Mouse (Mus musculus): ENCODE measurements at regions not wholly inside any gene's neighbourhood (a gene's known extent, or its start where the extent isn't known, plus 50 kb on each side); places are given as distances from the start of the nearest gene placed in this dataset.
A peak's percentile ranks its signal among the peaks of the same experiment; 100 is the strongest.

DNA sequence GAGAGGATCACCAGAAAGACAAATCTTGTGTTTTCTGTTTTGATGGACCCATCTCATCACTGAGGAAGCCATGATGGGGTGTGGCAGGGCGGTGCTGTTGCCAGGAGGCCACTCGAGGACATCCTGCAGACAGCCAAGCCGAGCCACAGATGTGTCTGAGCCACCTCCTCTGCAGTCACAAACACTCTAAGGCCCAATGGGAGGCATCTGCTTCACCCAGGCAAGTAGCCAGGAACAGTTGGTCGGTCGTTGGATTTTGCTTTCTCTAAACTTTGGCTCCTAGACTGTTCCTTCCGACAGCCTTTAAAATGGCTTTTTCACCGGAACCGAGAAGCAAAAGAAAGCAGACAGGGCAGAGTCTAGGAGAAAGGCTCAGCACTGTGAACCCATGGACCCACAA, 90.5 kb downstream of the Gas1 start:
- no peaks in the 10 kb centered on the region for H3K36me3 ChIP-seq (replicated peaks)
- H3K4me1 ChIP-seq: peaks cover 17% of the 10 kb centered on the region
- 0 out of 2 replicates have a peak, but pooled peaks cover 16% of the 10 kb centered on the region for H3K27me3 ChIP-seq
- no peak overlapping the region for H3K27ac ChIP-seq
- H3K9me3 ChIP-seq: 0 out of 2 replicates have a peak, but pooled peaks cover 4% of the 10 kb centered on the region
- no peak overlapping the region for H3K9ac ChIP-seq
- H3K4me2 ChIP-seq: no peak overlapping the region
- ATAC-seq (ENCODE audit: low FRiP score): no peak
- H3K4me3 ChIP-seq (replicated peaks): no peak overlapping the region
- WGBS: 84% methylated on average over 8 of the region's 8 CpGs

DNA sequence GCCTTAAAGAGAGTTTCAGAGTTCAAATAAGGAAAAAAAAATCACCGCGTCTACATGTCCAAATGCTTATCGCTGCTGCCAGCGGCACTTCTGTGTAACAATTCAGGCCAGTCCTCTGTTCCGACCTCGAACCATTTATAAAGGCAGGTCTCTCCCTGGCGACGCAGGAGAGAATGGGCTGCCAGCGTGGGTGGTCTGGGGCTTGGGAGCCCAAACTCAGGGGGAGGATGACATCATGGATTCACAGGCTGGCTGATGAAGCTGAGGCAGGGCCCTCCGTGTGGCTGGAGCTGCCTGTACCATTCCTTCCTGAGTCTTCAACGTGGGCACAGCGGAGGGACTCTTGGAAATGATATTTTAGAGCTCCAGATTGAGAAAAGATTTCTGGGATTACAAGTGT, 92.2 kb downstream of the Gas1 start:
- ATAC-seq (ENCODE audit: low FRiP score): peak; percentile 84
- Histone ChIP-seq H3K4me2 (peak overlapping the region; percentile 40), H3K4me3 (replicated peaks) (no peak overlapping the region), H3K9ac (no peak overlapping the region), H3K36me3 (replicated peaks) (no peaks in the 10 kb centered on the region), H3K4me1 (peaks cover 17% of the 10 kb centered on the region), H3K27me3 (0 out of 2 replicates have a peak, but pooled peaks cover 16% of the 10 kb centered on the region), H3K27ac (0 out of 2 replicates have a peak overlapping the region, but pooled peaks have one; percentile 32), H3K9me3 (no peaks in the 10 kb centered on the region)
- 7% methylated on average over 12 of the region's 12 CpGs for WGBS

DNA sequence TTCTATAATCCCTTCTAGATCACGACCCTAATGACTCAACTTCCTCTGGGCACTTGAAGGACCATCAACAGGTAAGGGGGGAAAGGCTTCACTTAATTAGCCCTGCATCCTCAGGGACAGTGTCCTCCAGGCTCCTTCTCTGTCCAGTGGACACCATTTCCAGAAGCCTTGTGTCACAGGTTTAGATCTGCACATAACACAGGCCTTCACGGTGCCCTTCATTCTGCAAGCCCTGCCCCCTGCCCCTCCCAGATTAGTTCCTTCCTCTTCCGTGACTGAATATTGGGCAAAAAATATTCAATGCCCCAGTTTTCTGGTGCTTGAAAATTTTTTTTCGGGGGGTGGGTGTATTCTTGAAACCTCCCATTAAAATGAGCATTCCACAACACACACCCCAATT, 92.9 kb downstream of the Gas1 start:
- Histone ChIP-seq H3K36me3 (replicated peaks) (no peaks in the 10 kb centered on the region), H3K4me3 (replicated peaks) (no peak overlapping the region), H3K4me2 (no peak overlapping the region), H3K4me1 (peaks cover 17% of the 10 kb centered on the region), H3K9me3 (no peaks in the 10 kb centered on the region), H3K27me3 (0 out of 2 replicates have a peak, but pooled peaks cover 16% of the 10 kb centered on the region), H3K27ac (no peak overlapping the region), H3K9ac (no peak overlapping the region)
- 64% methylated on average over 4 of the region's 4 CpGs for WGBS
- no peak for ATAC-seq (ENCODE audit: low FRiP score)

DNA sequence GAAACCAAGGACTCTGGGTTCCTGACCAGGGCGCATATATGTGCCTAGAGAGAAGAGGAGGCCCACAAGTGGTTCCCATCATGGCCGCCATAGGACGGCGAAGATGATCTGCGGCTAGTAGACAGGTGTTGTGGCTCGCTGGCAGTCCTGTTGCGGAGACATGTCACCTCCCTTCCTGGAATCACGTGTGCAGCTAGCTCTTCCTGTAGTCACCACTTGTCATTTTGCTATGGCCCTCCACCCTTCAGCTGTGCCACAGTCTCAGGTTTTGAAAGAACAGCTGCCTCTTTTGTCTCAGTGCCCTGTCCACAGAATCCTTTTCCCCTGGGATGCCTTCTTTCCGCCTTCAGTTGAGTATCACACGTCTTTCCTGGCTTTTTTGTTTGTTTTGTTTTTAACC, 97.1 kb downstream of the Gas1 start:
- WGBS: 83% methylated on average over 10 of the region's 10 CpGs
- ATAC-seq (ENCODE audit: low FRiP score): no peak
- Histone ChIP-seq H3K4me2 (no peak overlapping the region), H3K4me1 (peaks cover 16% of the 10 kb centered on the region), H3K36me3 (replicated peaks) (no peaks in the 10 kb centered on the region), H3K27ac (no peak overlapping the region), H3K27me3 (0 out of 2 replicates have a peak, but pooled peaks cover 8% of the 10 kb centered on the region), H3K9ac (no peak overlapping the region), H3K9me3 (no peaks in the 10 kb centered on the region), H3K4me3 (replicated peaks) (no peak overlapping the region)

DNA sequence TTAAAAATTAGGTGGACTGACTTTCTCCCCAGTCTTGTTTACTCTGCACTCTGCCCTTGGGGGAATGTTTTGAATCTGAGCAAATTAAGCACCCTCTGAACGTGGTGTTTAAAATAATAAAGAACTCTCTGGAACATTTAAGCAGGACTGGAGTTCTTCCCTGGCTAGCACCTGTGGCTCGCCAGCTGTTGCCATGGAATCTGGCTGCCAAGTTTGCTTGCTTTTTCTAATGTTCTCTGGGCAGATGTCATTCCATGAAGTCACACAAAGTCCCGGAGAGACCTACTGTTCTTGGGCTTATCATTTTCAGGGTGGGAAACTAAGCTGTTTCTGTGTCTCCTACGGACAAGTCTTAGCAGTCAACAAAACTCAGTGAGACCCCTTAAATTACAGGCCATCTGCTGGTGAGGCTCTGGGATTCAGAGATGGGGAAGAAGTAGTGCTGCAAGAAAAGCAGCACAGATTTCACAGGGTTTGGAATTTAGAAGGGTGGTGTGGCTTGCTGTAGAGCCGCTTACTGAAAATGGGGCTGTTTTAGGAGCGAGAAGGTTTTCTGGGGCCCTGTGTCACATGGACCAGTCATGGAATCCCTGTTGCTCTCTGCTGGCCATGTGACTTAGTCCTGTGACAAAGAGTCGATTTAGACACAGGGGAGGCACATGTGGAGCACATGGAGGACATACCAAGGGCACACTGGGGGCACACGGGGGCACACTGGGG, 98.7 kb downstream of the Gas1 start:
- no peak overlapping the region for H3K4me2 ChIP-seq
- no peaks in the 10 kb centered on the region for H3K36me3 ChIP-seq (replicated peaks)
- peaks cover 4% of the 10 kb centered on the region; the same call in 1 of the 2 replicates for H3K4me1 ChIP-seq
- WGBS: 82% methylated on average over 8 of the region's 8 CpGs
- no peak overlapping the region for H3K4me3 ChIP-seq (replicated peaks)
- H3K9ac ChIP-seq: no peak overlapping the region
- H3K27me3 ChIP-seq: no peaks in the 10 kb centered on the region
- no peak overlapping the region for H3K27ac ChIP-seq
- no peaks in the 10 kb centered on the region for H3K9me3 ChIP-seq
- ATAC-seq (ENCODE audit: low FRiP score): no peak

DNA sequence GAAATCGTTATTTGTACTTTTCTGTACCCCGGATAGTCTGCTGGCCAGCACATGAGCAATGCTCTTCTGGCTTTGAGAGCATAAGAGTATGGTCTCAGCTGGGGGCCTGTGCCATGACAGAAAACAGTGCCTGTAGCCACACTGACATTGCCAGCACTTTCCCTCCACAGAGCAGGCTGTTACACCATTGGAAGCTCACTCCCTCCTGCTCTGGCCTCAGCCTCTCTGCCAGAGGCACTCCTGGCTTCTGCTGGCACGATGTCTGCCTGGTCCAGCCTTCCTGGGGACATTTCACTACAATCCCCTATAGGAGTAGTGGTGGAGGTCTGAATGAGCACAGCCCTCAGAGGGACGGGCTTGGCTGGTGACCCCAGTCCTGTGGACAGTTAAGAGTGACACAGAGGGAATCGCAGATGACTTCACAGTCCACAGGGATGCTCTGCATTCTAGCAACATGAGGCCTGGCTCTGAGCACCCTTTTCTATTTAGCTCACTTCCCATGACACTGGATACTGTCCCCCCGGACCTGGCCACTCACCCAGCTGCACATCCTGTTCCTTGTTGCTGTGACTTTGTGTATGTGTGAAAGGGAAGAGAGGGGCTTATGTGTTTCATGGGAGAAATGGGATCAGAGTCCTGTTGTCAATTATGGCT, 100.9 kb downstream of the Gas1 start:
- no peaks in the 10 kb centered on the region for H3K9me3 ChIP-seq
- no peak overlapping the region for H3K9ac ChIP-seq
- H3K27me3 ChIP-seq: 0 out of 2 replicates have a peak, but pooled peaks cover 7% of the 10 kb centered on the region
- 64% methylated on average over 6 of the region's 6 CpGs for WGBS
- ATAC-seq (ENCODE audit: low FRiP score): no peak
- H3K4me1 ChIP-seq: peaks cover 4% of the 10 kb centered on the region; the same call in 1 of the 2 replicates
- H3K36me3 ChIP-seq (replicated peaks): no peaks in the 10 kb centered on the region
- H3K4me3 ChIP-seq (replicated peaks): no peak overlapping the region
- no peak overlapping the region for H3K4me2 ChIP-seq
- H3K27ac ChIP-seq: no peak overlapping the region

DNA sequence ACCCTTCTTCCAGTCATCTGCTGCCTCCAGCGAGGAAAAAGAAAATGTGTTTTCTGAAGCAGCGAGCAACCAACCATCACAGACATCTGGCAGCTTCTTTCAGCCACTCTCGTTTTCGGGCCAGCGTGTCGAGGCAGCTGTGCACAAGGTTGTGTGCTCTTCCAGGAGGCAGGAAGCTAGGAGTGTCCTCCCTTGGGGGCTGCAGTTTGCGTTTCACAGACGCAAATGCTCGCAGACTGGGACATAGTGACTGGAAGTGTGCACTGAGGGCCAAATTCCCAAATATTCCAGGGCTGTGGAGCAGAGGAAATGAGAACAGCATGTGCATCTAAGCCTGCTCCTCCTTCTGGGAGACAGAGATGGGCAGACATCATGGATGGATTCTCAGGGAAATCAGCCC, 105.6 kb downstream of the Gas1 start:
- Histone ChIP-seq H3K4me2 (no peak overlapping the region), H3K27me3 (0 out of 2 replicates have a peak, but pooled peaks cover 7% of the 10 kb centered on the region), H3K9ac (no peak overlapping the region), H3K4me1 (peaks cover 9% of the 10 kb centered on the region; the same call in 1 of the 2 replicates), H3K4me3 (replicated peaks) (no peak overlapping the region), H3K9me3 (no peaks in the 10 kb centered on the region), H3K36me3 (replicated peaks) (no peaks in the 10 kb centered on the region), H3K27ac (no peak overlapping the region)
- WGBS: 73% methylated on average over 9 of the region's 9 CpGs
- ATAC-seq (ENCODE audit: low FRiP score): no peak

DNA sequence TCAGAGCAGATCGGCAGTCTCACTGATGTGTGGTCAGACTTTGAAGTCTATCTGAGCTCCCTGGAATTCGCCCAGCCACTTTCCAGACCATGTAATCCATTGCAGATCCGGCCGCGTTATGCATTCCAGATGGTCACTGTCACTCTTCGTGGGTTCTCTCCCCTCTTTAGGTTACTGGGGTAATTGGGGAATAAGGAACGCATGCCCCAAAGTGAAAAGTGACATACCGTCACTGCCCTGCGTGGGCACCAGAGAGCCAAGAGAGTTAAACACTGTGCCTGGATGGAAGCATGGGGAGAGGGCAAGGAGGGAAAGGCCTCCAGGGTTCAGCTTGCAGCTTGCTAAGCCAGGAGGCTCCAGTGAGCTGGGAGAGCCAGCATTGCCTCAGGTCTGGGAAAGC, 108.0 kb downstream of the Gas1 start:
- Histone ChIP-seq H3K9me3 (no peaks in the 10 kb centered on the region), H3K4me3 (replicated peaks) (no peak overlapping the region), H3K27ac (no peak overlapping the region), H3K27me3 (0 out of 2 replicates have a peak, but pooled peaks cover 7% of the 10 kb centered on the region), H3K36me3 (replicated peaks) (no peaks in the 10 kb centered on the region), H3K4me2 (no peak overlapping the region), H3K4me1 (0 out of 2 replicates have a peak, but pooled peaks cover 6% of the 10 kb centered on the region), H3K9ac (no peak overlapping the region)
- 62% methylated on average over 9 of the region's 9 CpGs for WGBS
- ATAC-seq (ENCODE audit: low FRiP score): no peak

DNA sequence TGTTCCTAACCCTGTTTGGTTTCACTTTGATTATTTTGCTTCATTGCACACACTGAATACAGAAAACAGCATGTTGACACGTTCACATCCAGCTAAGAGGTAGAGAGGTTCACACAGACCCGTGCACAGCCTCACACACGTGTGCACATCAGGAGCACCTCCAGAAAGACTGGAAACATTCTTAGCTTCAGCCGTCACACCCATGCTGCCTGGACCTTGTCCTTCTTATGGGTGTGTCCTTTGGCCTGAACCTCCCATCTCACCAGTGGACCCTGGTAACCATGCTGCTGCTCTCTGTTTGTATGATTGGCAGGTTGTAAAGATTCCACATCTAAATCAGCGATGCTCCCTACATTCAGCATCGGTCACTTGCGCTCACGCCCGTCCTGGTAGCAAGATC, 109.8 kb downstream of the Gas1 start:
- Histone ChIP-seq H3K4me1 (0 out of 2 replicates have a peak, but pooled peaks cover 6% of the 10 kb centered on the region), H3K4me2 (no peak overlapping the region), H3K27ac (no peak overlapping the region), H3K36me3 (replicated peaks) (no peaks in the 10 kb centered on the region), H3K9ac (no peak overlapping the region), H3K9me3 (no peaks in the 10 kb centered on the region), H3K4me3 (replicated peaks) (no peak overlapping the region), H3K27me3 (peaks cover 3% of the 10 kb centered on the region; the same call in 1 of the 2 replicates)
- 71% methylated on average over 9 of the region's 9 CpGs for WGBS
- no peak for ATAC-seq (ENCODE audit: low FRiP score)

DNA sequence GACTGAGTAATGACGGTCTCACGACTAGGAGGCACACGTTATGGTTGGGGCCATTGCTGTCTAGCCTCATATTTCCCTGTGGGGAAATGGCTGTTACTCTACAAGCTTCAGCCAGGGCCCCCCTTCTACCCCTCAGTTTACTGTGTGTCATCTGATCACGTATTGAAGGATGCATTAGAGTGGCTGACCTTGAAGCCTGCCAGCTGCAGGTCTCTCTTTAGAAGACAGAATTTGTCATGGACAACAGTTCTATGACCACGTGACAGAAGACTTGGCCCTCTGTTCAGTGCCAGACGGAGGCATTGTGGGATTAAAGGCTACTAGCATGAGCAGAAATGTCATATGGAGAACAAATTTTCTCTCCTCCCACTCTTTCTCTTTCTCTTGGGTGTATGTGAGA, 115.6 kb downstream of the Gas1 start:
- H3K9me3 ChIP-seq: no peaks in the 10 kb centered on the region
- peaks cover 14% of the 10 kb centered on the region for H3K4me1 ChIP-seq
- no peak for ATAC-seq (ENCODE audit: low FRiP score)
- peaks cover 3% of the 10 kb centered on the region; the same call in 1 of the 2 replicates for H3K27me3 ChIP-seq
- no peaks in the 10 kb centered on the region for H3K36me3 ChIP-seq (replicated peaks)
- WGBS: 90% methylated on average over 6 of the region's 6 CpGs
- H3K4me3 ChIP-seq (replicated peaks): no peak overlapping the region
- H3K27ac ChIP-seq: no peak overlapping the region
- no peak overlapping the region for H3K9ac ChIP-seq
- H3K4me2 ChIP-seq: no peak overlapping the region

DNA sequence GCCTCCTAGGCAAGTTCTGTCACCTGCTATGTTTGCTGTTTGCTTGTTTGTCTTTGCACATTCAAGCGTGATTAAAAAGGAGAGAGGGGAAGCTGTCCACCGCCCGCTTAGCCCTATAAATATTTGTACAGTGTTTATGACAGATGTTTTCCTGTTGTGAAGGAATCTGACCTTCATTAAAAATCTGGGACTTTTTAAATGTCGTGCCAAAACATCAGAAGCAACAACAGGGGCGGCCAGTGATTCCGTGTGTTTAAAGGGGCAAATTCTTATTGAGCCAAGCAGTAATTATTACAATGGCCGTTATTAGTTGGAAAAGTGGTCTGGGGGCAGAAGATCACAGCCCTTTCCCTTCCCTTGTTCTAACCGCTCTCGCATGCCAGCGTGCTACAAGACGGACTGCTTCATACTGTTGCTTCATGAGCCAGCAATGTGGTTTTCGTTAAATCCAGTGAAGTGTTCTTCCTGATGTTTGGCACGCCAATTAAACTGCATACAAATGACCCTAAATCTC, 119.3 kb downstream of the Gas1 start:
- no peaks in the 10 kb centered on the region for H3K27me3 ChIP-seq
- WGBS: 18% methylated on average over 13 of the region's 13 CpGs
- H3K4me2 ChIP-seq: peak overlapping the region; percentile 10; the same call in 1 of the 2 replicates
- H3K4me1 ChIP-seq: peaks cover 13% of the 10 kb centered on the region
- no peak overlapping the region for H3K4me3 ChIP-seq (replicated peaks)
- no peaks in the 10 kb centered on the region for H3K36me3 ChIP-seq (replicated peaks)
- no peaks in the 10 kb centered on the region for H3K9me3 ChIP-seq
- ATAC-seq (ENCODE audit: low FRiP score): peak; percentile 44; the same call in 1 of the 2 replicates
- no peak overlapping the region for H3K9ac ChIP-seq
- H3K27ac ChIP-seq: peak overlapping the region; percentile 59; the same call in 1 of the 2 replicates

DNA sequence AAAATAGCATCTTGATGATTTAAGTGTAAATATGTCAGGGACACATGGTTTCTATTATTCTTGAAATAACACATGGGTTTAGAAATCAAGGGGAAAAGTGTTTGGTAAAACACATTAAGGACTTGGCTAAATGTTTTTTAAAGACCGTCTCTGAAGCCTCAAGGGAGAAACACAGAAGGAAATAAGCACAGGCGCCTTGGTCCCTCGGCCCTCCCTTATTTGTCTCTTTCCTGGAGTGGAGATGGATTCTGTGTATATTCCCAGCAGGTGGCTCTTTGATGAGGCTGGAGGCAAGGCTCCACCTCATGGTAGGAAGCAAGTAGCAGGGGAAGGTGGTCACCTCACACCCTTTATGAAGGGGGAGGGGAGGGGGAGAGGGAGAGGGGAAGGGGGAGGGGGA, 122.6 kb downstream of the Gas1 start:
- Histone ChIP-seq H3K27me3 (no peaks in the 10 kb centered on the region), H3K4me2 (no peak overlapping the region), H3K9ac (no peak overlapping the region), H3K4me3 (replicated peaks) (no peak overlapping the region), H3K4me1 (peaks cover 34% of the 10 kb centered on the region), H3K36me3 (replicated peaks) (no peaks in the 10 kb centered on the region), H3K9me3 (no peaks in the 10 kb centered on the region), H3K27ac (no peak overlapping the region)
- WGBS: 59% methylated on average over 3 of the region's 3 CpGs
- no peak for ATAC-seq (ENCODE audit: low FRiP score)
